ENCODE assay signal across 8 mouse cellular contexts in genomic region chr9:65178336-65179213, GRCm38 (mm10). TPM values are rescaled to one million over a fixed set of nuclear protein-coding genes. Genes with fewer than 3 reads are reported as not detected.
DNase-seq lines count a peak whose midpoint lies in the region; ATAC-seq and TF ChIP-seq lines count a peak whose summit lies in the region.
"Had no signal": no experiment of that assay in that cellular context is flagged by ENCODE, and none has a peak within 500 bp of the region (broad histone marks: within the 10 kb centered on the region; RNA-seq: fewer than 3 reads in every experiment).

No protein-coding gene starts in this region.

- 14% methylated on average over 22 of the region's 22 CpGs for WGBS in liver, embryonic 12.5 days (ENCODE audit: insufficient replicate concordance)
- 26% methylated on average over 22 of the region's 22 CpGs for WGBS in liver, postnatal 0 days (ENCODE audit: insufficient replicate concordance)
- 10% methylated on average over 22 of the region's 22 CpGs for WGBS in embryonic facial prominence, embryonic 13.5 days
- 0% methylated on average over 22 of the region's 22 CpGs for WGBS in hindbrain, embryonic 10.5 days
- WGBS in midbrain, embryonic 10.5 days = 2% methylated on average over 22 of the region's 22 CpGs

- peak overlapping the region; percentile 16 for H3K4me2 ChIP-seq in liver, embryonic 12.5 days
- no peak overlapping the region for H3K4me2 ChIP-seq in liver, postnatal 0 days (ENCODE audit: low read depth, low read length)
- peak overlapping the region; percentile 52 for H3K4me2 ChIP-seq in embryonic facial prominence, embryonic 13.5 days

- H3K4me1 ChIP-seq in liver, embryonic 12.5 days = peaks cover 6% of the 10 kb centered on the region; the same call in 1 of the 2 replicates
- no peaks in the 10 kb centered on the region for H3K4me1 ChIP-seq in liver, postnatal 0 days (ENCODE audit: insufficient read depth)
- H3K4me1 ChIP-seq in embryonic facial prominence, embryonic 13.5 days = peaks cover 50% of the 10 kb centered on the region
- H3K4me1 ChIP-seq in hindbrain, embryonic 10.5 days (replicated peaks) = peaks cover 98% of the 10 kb centered on the region
- peaks cover 99% of the 10 kb centered on the region for H3K4me1 ChIP-seq in midbrain, embryonic 10.5 days

- peaks cover 90% of the 10 kb centered on the region for H3K27me3 ChIP-seq in liver, embryonic 12.5 days (replicated peaks)
- H3K27me3 ChIP-seq in liver, postnatal 0 days (ENCODE audit: insufficient read depth, low read length) = peaks cover 24% of the 10 kb centered on the region
- no peaks in the 10 kb centered on the region for H3K27me3 ChIP-seq in embryonic facial prominence, embryonic 13.5 days
- H3K27me3 ChIP-seq in hindbrain, embryonic 10.5 days (ENCODE audit: insufficient read depth, poor library complexity, severe bottlenecking) = no peaks in the 10 kb centered on the region
- no peaks in the 10 kb centered on the region for H3K27me3 ChIP-seq in midbrain, embryonic 10.5 days (ENCODE audit: low read depth, poor library complexity, severe bottlenecking)

- no peak overlapping the region for H3K9ac ChIP-seq in liver, embryonic 12.5 days
- H3K9ac ChIP-seq in liver, postnatal 0 days (replicated peaks) = no peak overlapping the region
- H3K9ac ChIP-seq in embryonic facial prominence, embryonic 13.5 days = peak overlapping the region; percentile 47

- no peaks in the 10 kb centered on the region for H3K36me3 ChIP-seq in liver, embryonic 12.5 days
- no peaks in the 10 kb centered on the region for H3K36me3 ChIP-seq in liver, postnatal 0 days (replicated peaks; ENCODE audit: insufficient read depth, low read length)
- H3K36me3 ChIP-seq in embryonic facial prominence, embryonic 13.5 days = peaks cover 19% of the 10 kb centered on the region
- peaks cover 73% of the 10 kb centered on the region for H3K36me3 ChIP-seq in hindbrain, embryonic 10.5 days
- H3K36me3 ChIP-seq in midbrain, embryonic 10.5 days = peaks cover 77% of the 10 kb centered on the region

- DNase-seq in liver, postnatal 0 days = no peak
- peak; percentile 90 for DNase-seq in hindbrain, embryonic 10.5 days (ENCODE audit: low spot score)
- peak; percentile 95 for DNase-seq in midbrain, embryonic 10.5 days (ENCODE audit: low spot score)
- DNase-seq in spleen, adult 12 weeks (ENCODE audit: low spot score) = no peak
- no peak for DNase-seq in adipocyte (ENCODE audit: low spot score)

- no peak overlapping the region for H3K4me3 ChIP-seq in liver, embryonic 12.5 days
- no peak overlapping the region for H3K4me3 ChIP-seq in liver, postnatal 0 days (ENCODE audit: low read depth, low read length)
- peak overlapping the region; percentile 13; the same call in 1 of the 2 replicates for H3K4me3 ChIP-seq in embryonic facial prominence, embryonic 13.5 days
- peak overlapping the region; percentile 39 for H3K4me3 ChIP-seq in hindbrain, embryonic 10.5 days
- H3K4me3 ChIP-seq in midbrain, embryonic 10.5 days = peak overlapping the region; percentile 44
- H3K4me3 ChIP-seq: left cerebral cortex, adult 2 months had no signal

- no peaks in the 10 kb centered on the region for H3K9me3 ChIP-seq in liver, embryonic 12.5 days (replicated peaks)
- no peaks in the 10 kb centered on the region for H3K9me3 ChIP-seq in liver, postnatal 0 days (ENCODE audit: low read length)
- no peaks in the 10 kb centered on the region for H3K9me3 ChIP-seq in embryonic facial prominence, embryonic 13.5 days
- H3K9me3 ChIP-seq in hindbrain, embryonic 10.5 days = no peaks in the 10 kb centered on the region
- no peaks in the 10 kb centered on the region for H3K9me3 ChIP-seq in midbrain, embryonic 10.5 days (replicated peaks)

- TF ChIP-seq EP300 in liver, postnatal 0 days (IDR thresholded peaks at IDR 0.05; ENCODE audit: low read depth) = no peak

- no peak for TF ChIP-seq CTCF in liver, postnatal 0 days (IDR thresholded peaks at IDR 0.05; ENCODE audit: low read depth)

- no peak for ATAC-seq in liver, embryonic 12.5 days
- no peak for ATAC-seq in liver, postnatal 0 days
- no peak for ATAC-seq in embryonic facial prominence, embryonic 13.5 days (ENCODE audit: insufficient number of reproducible peaks, insufficient read depth, low FRiP score, low TSS enrichment, low read depth)

- no peak overlapping the region for H3K27ac ChIP-seq in liver, embryonic 12.5 days
- H3K27ac ChIP-seq in liver, postnatal 0 days (ENCODE audit: low read depth) = no peak overlapping the region
- peak overlapping the region; percentile 44; the same call in 1 of the 2 replicates for H3K27ac ChIP-seq in embryonic facial prominence, embryonic 13.5 days
- H3K27ac ChIP-seq in hindbrain, embryonic 10.5 days = peak overlapping the region; percentile 95
- peak overlapping the region; percentile 95 for H3K27ac ChIP-seq in midbrain, embryonic 10.5 days (replicated peaks)
- H3K27ac ChIP-seq: left cerebral cortex, adult 2 months had no signal

RNA-seq across cellular contexts. Expression of gene Parp16, which starts 16.6 kb away (rescaled TPM):
- polyA plus RNA-seq in liver, embryonic 12.5 days (2016; fragmentation: Nextera tagmentation; extraction: Ambion mirVana) = 7.7 and 8.6 TPM in 2 replicates
- 11.7 and 12.0 TPM in 2 replicates for polyA plus RNA-seq in liver, postnatal 0 days (2015; fragmentation: Nextera tagmentation; extraction: Ambion mirVana)
- polyA plus RNA-seq in embryonic facial prominence, embryonic 13.5 days (2015; fragmentation: Nextera tagmentation; extraction: Ambion mirVana) = 7.1 and 8.1 TPM in 2 replicates
- polyA plus RNA-seq in hindbrain, embryonic 10.5 days (2016; fragmentation: Nextera tagmentation; extraction: Ambion mirVana) = 7.7 and 8.0 TPM in 2 replicates
- 7.2 and 7.9 TPM in 2 replicates for polyA plus RNA-seq in midbrain, embryonic 10.5 days (2016; fragmentation: Nextera tagmentation; extraction: Ambion mirVana)

RNA-seq across cellular contexts. Expression of gene Igdcc3, which starts 37.6 kb away (rescaled TPM):
- polyA plus RNA-seq in liver, embryonic 12.5 days (2016; fragmentation: Nextera tagmentation; extraction: Ambion mirVana) = 0.75 and 0.79 TPM in 2 replicates
- not detected in 2 replicates for polyA plus RNA-seq in liver, postnatal 0 days (2015; fragmentation: Nextera tagmentation; extraction: Ambion mirVana)
- 2.1 and 3.0 TPM in 2 replicates for polyA plus RNA-seq in embryonic facial prominence, embryonic 13.5 days (2015; fragmentation: Nextera tagmentation; extraction: Ambion mirVana)
- polyA plus RNA-seq in hindbrain, embryonic 10.5 days (2016; fragmentation: Nextera tagmentation; extraction: Ambion mirVana) = 218 and 357 TPM in 2 replicates
- polyA plus RNA-seq in midbrain, embryonic 10.5 days (2016; fragmentation: Nextera tagmentation; extraction: Ambion mirVana) = 334 and 450 TPM in 2 replicates

Comparison
In these comparisons a context has a peak if more than half of its experiments do, and no peak if none do; other contexts are left out.
1. H3K27ac ChIP-seq: peak in embryonic facial prominence, embryonic 13.5 days (single experiment), hindbrain, embryonic 10.5 days (single experiment) and midbrain, embryonic 10.5 days (single experiment); none in liver, embryonic 12.5 days (single experiment) and liver, postnatal 0 days (single experiment).
2. H3K4me3 ChIP-seq: peak in embryonic facial prominence, embryonic 13.5 days (single experiment), hindbrain, embryonic 10.5 days (single experiment) and midbrain, embryonic 10.5 days (single experiment); none in liver, embryonic 12.5 days (single experiment) and liver, postnatal 0 days (single experiment).
3. DNase-seq: peak in hindbrain, embryonic 10.5 days (single experiment) and midbrain, embryonic 10.5 days (single experiment); none in liver, postnatal 0 days (single experiment), spleen, adult 12 weeks (single experiment) and adipocyte (single experiment).
4. RNA of gene Igdcc3, which starts 37.6 kb away (polyA plus RNA-seq): 334 to 450 TPM in midbrain, embryonic 10.5 days and 218 to 357 TPM in hindbrain, embryonic 10.5 days; 2.1 to 3.0 TPM in embryonic facial prominence, embryonic 13.5 days, 0.75 to 0.79 TPM in liver, embryonic 12.5 days and not detected in liver, postnatal 0 days; every median in the first group is over 10 times any median in the second.